Mouse (Mus musculus): ENCODE measurements at regions not wholly inside any gene's neighbourhood (a gene's known extent, or its start where the extent isn't known, plus 50 kb on each side); places are given as distances from the start of the nearest gene placed in this dataset.

- DNase-seq (ENCODE audit: low spot score in 2 of 2), result no peak
Observed at GRCm38 (mm10) chr5:79679051-79679450, 1340.9 kb upstream of the Adgrl3 start.

- no peak for DNase-seq (ENCODE audit: low spot score in 2 of 2)
Observed at GRCm38 (mm10) chr5:79680321-79680720, 1339.6 kb upstream of the Adgrl3 start.

- DNase-seq (ENCODE audit: low spot score in 2 of 2), result no peak
Observed at GRCm38 (mm10) chr5:79706631-79707030, 1313.3 kb upstream of the Adgrl3 start.

DNA sequence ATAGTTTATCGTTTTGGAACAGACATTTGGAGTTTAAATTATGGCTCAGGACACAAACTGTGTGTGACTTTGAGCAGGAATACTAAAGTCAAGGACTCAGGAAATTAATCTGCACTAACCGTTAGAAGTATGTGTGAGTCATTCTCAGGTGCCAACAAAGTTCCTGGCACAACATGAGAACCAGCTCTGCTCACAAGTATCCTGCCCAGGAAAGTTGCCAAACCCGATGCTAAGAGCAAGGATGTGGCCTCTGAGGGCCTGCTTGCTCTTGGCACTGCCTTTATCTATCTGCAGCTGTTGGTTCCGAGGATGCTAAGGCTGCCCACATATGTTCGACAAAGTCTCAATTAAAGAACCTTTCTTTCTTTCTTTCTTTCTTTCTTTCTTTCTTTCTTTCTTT lies 1285.1 kb upstream of the Adgrl3 start:
- no peak for DNase-seq (ENCODE audit: low spot score in 2 of 2)

DNA sequence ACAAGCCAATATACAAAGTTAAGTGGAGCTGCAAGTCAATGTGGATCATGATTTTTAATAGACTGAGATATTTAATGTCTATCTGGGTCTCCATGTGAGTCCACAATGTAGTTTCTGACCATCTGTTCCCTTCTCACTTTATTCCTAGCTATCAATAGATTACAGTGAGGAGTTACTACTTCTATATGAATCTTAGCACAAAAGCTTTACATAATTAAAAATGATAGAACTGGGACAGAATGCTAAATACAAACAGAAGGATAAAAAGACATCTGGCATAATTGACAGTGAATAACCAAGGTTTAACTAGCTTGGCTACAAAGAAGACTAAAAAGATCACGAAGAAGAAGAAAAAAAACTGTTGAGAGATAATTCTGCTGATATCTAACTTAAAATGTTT lies 1235.5 kb upstream of the Adgrl3 start:
- no peak for DNase-seq (ENCODE audit: low spot score in 2 of 2)

- DNase-seq (ENCODE audit: low spot score in 2 of 2), result no peak
Observed at GRCm38 (mm10) chr5:79826531-79826930, 1193.4 kb upstream of the Adgrl3 start.

- DNase-seq (ENCODE audit: low spot score in 2 of 2), result peak in 1 of 2 experiments; percentile 41
Observed at GRCm38 (mm10) chr5:79846456-79846855, 1173.5 kb upstream of the Adgrl3 start.

GRCm38 (mm10) chr5:79855866-79856265 lies 1164.1 kb upstream of the Adgrl3 start:
- DNase-seq (ENCODE audit: low spot score in 2 of 2), result peak; percentile 29 to 73

- peak in 1 of 2 experiments; percentile 3 for DNase-seq (ENCODE audit: low spot score in 2 of 2)
Observed at GRCm38 (mm10) chr5:79900713-79901112, 1119.2 kb upstream of the Adgrl3 start.

GRCm38 (mm10) chr5:79905341-79905740 lies 1114.6 kb upstream of the Adgrl3 start:
- DNase-seq (ENCODE audit: low spot score in 2 of 2), result peak in 1 of 2 experiments; percentile 12
